Mouse (Mus musculus): ENCODE measurements at regions not wholly inside any gene's neighbourhood (a gene's known extent, or its start where the extent isn't known, plus 50 kb on each side); places are given as distances from the start of the nearest gene placed in this dataset.

DNA sequence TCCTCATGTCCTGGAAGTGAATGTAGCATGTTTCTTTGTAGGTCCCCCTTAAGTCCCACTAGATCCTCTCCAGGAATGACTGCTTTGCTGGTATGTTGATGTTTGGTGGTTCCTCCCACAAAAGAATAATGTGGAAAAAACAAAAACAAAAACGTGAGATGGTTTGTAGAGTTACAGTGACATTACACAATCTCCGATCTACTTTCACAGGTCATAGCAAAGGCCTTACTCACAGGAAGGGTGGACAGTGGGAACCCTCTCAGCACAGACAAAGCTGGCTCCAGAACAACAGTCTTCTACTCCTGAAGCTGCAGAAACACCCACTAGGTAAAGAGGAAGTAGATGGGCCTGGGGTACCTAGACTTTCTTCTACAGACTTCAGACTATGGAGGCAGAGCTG is 122.2 kb downstream of the Cog6 start:
- H3K9me3 ChIP-seq, result no peaks in the 10 kb centered on the region
- H3K9ac ChIP-seq, result no peak overlapping the region
- no peaks in the 10 kb centered on the region for H3K27me3 ChIP-seq
- no peaks in the 10 kb centered on the region for H3K4me1 ChIP-seq (replicated peaks)
- H3K4me3 ChIP-seq, result no peak overlapping the region
- WGBS, result 92% methylated on average over 2 of the region's 2 CpGs
- no peaks in the 10 kb centered on the region for H3K36me3 ChIP-seq
- ATAC-seq (ENCODE audit: low FRiP score), result no peak
- H3K4me2 ChIP-seq, result no peak overlapping the region
- no peak overlapping the region for H3K27ac ChIP-seq

DNA sequence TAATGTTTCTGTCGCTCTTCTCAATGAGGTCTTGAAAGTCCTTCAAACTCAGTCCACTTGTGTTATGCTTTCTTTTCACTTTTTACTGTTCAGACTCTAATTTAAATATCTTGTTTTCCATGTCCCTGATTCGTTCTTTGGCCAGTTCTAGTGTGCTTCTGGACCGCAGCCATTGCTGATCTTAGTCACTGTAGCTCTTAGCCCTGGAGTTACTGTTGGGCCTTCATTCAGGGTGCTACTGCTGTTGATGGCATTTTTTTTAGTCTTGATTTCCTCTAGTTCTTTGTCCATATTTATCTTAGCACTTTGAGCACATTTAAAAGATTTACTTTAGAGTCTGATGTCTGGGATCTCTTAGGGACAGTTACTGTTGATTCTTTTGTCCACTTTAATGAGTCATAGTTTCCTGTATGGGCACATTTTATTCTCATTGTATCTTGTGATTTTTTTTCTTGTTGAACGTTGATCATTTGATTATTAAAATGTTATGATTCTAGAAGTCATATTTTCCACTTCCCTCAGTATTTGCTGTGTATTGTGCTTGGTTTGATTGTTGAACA is 127.8 kb downstream of the Cog6 start:
- no peaks in the 10 kb centered on the region for H3K4me1 ChIP-seq (replicated peaks)
- WGBS, result 84% methylated on average over 4 of the region's 4 CpGs
- no peak overlapping the region for H3K4me2 ChIP-seq
- H3K4me3 ChIP-seq, result no peak overlapping the region
- no peaks in the 10 kb centered on the region for H3K9me3 ChIP-seq
- H3K9ac ChIP-seq, result no peak overlapping the region
- no peaks in the 10 kb centered on the region for H3K27me3 ChIP-seq
- H3K36me3 ChIP-seq, result no peaks in the 10 kb centered on the region
- no peak overlapping the region for H3K27ac ChIP-seq
- no peak for ATAC-seq (ENCODE audit: low FRiP score)

DNA sequence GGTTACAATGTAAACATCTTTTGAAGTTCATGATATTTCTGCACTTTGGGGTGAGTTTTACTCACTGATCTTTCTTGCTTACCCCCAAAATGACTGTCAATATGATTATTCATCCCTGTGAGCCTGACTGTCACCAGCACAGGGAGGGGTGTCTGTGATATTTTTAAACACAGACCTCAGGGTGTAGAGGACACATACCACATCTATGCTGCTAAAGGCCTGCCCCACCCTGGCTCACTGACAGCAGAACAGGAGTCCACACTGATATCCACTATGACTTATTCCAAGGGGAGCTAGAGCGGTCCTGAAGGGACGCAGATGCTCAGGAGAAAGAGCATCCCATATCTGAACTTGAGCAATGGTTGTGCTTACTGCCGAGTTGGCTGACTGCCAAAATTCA is 135.1 kb downstream of the Cog6 start:
- H3K4me1 ChIP-seq (replicated peaks), result no peaks in the 10 kb centered on the region
- 90% methylated on average over 3 of the region's 3 CpGs for WGBS

DNA sequence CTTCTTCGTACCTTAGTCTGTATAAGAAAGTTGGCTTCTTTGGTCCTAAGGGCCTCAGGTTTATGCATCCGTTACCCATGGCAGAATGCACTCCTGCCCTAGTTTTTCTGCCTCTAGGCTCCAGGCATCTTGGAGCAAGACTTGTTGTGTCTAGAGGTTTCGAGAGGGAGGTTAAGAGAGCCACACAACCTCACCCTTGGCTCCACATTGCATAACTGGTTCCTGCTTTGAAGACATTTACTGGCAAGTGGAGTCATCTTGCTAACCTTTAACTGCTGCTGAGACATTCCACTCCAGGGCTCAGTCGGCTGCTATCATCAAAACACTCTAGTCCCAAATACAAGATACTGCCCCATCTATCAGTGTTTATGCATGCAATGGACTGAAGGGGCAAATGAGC is 135.9 kb downstream of the Cog6 start:
- no peak for ATAC-seq (ENCODE audit: low FRiP score)

More for the DNA sequence above, 135.1 kb downstream of the Cog6 start:
- ATAC-seq (ENCODE audit: low FRiP score), result no peak
- no peaks in the 10 kb centered on the region for H3K9me3 ChIP-seq
- no peaks in the 10 kb centered on the region for H3K27me3 ChIP-seq
- no peak overlapping the region for H3K9ac ChIP-seq
- no peak overlapping the region for H3K4me2 ChIP-seq
- no peak overlapping the region for H3K4me3 ChIP-seq
- H3K36me3 ChIP-seq, result no peaks in the 10 kb centered on the region
- no peak overlapping the region for H3K27ac ChIP-seq

DNA sequence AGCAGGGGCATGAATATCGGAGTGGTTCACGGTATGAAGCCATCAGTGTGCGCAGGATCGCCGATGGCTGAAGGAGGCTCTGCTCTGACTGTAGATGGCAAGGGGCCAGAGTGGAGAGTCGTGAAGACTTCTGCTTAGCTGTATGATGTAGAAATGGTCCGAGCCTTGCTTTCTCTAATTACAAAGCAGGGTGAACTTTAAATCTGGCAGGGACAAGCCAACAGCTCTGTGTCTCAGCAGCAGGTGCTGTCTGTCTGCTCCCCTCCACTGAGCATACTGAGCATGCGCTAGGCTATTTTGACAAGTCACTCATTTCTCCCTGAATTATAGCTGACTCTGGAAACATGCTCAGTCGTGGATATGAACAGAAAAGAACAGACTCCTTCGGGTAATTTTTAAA is 137.3 kb downstream of the Cog6 start:
- Histone ChIP-seq H3K27me3 (no peaks in the 10 kb centered on the region), H3K9ac (no peak overlapping the region), H3K4me2 (no peak overlapping the region), H3K27ac (no peak overlapping the region), H3K36me3 (no peaks in the 10 kb centered on the region), H3K4me1 (replicated peaks) (no peaks in the 10 kb centered on the region), H3K4me3 (no peak overlapping the region), H3K9me3 (no peaks in the 10 kb centered on the region)
- WGBS, result 76% methylated on average over 10 of the region's 10 CpGs
- ATAC-seq (ENCODE audit: low FRiP score), result no peak

More for the DNA sequence above, 135.9 kb downstream of the Cog6 start:
- H3K27me3 ChIP-seq, result no peaks in the 10 kb centered on the region
- no peaks in the 10 kb centered on the region for H3K9me3 ChIP-seq
- no peak overlapping the region for H3K4me3 ChIP-seq
- H3K9ac ChIP-seq, result no peak overlapping the region
- H3K36me3 ChIP-seq, result no peaks in the 10 kb centered on the region
- H3K4me2 ChIP-seq, result no peak overlapping the region
- no peaks in the 10 kb centered on the region for H3K4me1 ChIP-seq (replicated peaks)
- no peak overlapping the region for H3K27ac ChIP-seq
- WGBS, result 88% methylated on average over 4 of the region's 4 CpGs

DNA sequence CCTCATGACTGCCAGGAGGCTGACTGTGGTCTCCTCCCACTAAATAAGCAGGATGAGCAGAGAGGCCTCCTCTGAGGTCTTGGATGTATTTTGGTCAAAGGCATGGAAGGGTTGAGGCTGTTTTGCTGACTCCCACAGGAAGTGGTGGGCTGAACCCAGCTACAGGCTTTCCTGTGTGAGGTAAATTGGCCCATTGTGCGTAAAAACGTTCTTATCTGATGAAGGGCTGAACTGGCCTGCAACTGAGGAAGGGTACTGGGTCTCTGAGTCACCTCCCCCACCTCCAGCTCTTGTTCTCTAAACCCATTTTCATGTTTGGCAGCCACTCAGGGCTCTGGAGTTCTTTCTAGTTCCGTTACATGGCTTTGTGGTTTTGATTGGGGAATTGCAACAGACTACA is 138.7 kb downstream of the Cog6 start:
- Histone ChIP-seq H3K4me1 (replicated peaks) (no peaks in the 10 kb centered on the region), H3K9ac (no peak overlapping the region), H3K27ac (no peak overlapping the region), H3K36me3 (no peaks in the 10 kb centered on the region), H3K9me3 (no peaks in the 10 kb centered on the region), H3K4me2 (no peak overlapping the region), H3K27me3 (no peaks in the 10 kb centered on the region), H3K4me3 (no peak overlapping the region)
- WGBS, result 80% methylated on average over 3 of the region's 3 CpGs
- ATAC-seq (ENCODE audit: low FRiP score), result no peak

DNA sequence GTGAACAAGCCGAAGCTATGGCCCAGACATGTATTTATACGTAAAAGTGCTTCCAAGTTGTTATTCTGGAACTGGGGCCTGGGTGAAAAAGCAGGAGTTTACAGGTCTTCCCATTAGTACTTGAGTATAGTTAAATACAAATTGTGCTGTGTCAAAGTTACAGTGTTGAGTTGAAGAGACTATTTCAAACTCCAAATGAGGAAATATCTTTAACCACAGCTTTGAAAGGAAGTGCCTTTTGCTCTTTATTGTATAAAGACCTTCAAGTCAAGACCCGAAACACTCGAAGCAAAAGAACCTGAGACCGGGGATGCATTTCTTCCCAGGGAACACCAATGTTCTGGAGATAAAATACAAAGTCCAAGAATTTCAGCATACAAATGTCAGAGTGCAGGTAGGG is 144.8 kb downstream of the Cog6 start:
- Histone ChIP-seq H3K27me3 (no peaks in the 10 kb centered on the region), H3K27ac (no peak overlapping the region), H3K4me2 (no peak overlapping the region), H3K4me1 (replicated peaks) (no peaks in the 10 kb centered on the region), H3K4me3 (no peak overlapping the region), H3K9ac (no peak overlapping the region), H3K9me3 (no peaks in the 10 kb centered on the region), H3K36me3 (no peaks in the 10 kb centered on the region)
- WGBS, result 92% methylated on average over 5 of the region's 5 CpGs
- ATAC-seq (ENCODE audit: low FRiP score), result no peak

DNA sequence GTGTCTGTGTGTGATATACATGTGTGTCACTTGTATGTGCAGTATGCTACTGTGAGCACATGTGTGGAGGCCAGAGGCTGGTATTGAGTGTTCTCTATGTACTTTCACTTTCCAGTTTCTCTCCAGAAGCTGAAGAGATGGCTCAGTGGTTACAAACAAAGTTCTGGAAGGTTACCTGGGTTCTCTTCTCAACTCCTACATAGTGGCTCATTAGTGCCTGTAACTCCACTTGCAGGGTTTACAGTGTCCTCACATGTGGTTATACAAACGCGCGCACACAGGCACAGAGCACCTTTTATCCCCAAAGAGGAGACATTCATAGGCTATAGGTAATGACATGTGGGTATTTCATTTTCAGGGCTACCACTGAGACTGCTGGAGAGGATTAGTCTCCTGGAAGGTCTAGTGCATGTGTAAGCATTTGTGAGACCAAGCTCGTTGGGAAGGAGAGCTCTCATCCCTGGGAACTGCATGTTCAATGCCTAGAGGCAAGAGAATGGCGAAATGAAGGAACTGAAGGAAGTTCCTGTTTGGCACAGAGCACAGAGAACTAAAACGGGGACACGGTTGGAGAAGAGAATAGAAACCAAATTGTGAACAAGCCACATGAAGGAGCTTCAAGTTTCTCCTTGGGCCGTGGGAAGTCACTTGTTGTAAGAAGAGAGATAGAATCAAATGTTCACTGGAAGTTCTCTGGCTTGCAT is 153.7 kb downstream of the Cog6 start:
- Histone ChIP-seq H3K9ac (no peak overlapping the region), H3K27ac (no peak overlapping the region), H3K9me3 (no peaks in the 10 kb centered on the region), H3K36me3 (no peaks in the 10 kb centered on the region), H3K4me3 (no peak overlapping the region), H3K4me1 (replicated peaks) (no peaks in the 10 kb centered on the region), H3K27me3 (no peaks in the 10 kb centered on the region), H3K4me2 (no peak overlapping the region)
- no peak for ATAC-seq (ENCODE audit: low FRiP score)
- WGBS, result 88% methylated on average over 8 of the region's 8 CpGs

DNA sequence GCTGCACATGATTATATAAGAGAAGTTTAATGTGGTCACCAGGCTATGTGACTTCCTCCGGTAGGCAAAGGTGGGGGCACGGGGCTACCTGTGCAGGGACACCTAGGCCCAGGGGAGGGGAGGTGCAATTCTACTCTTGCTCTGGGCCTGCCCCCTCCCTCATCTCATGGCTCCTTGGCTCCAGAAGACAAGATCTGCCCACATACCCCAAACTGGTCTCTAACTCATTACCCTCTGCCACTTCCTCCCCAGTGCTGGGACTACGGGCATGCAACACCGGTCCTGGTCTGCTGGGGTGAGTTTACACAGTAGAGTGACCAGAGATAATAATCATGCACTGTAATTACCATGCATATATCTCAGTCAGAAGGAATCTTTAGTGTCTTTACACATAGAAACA is 155.0 kb downstream of the Cog6 start:
- Histone ChIP-seq H3K9ac (no peak overlapping the region), H3K4me2 (no peak overlapping the region), H3K27ac (no peak overlapping the region), H3K9me3 (no peaks in the 10 kb centered on the region), H3K27me3 (no peaks in the 10 kb centered on the region), H3K4me1 (replicated peaks) (no peaks in the 10 kb centered on the region), H3K4me3 (no peak overlapping the region), H3K36me3 (no peaks in the 10 kb centered on the region)
- ATAC-seq (ENCODE audit: low FRiP score), result no peak
- 83% methylated on average over 4 of the region's 4 CpGs for WGBS

DNA sequence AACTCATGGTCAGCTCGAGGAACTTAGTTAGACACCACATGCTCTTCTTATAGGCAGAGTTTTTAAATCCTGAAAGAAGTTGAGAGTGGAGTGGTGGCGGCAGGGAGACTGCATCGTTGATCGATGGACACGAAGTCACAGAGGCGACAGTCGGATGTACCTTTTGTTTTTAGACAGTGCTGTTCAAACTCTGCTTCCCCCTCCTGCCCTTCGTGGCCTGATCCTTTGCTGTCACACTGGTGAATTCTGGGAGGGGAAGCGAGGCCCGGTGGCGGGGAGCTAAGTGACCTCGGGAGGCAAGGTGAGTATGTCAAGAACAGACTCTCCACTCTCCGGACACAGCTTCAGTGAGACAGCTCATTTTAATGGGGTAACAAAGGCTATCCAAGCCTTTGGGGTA is 155.5 kb downstream of the Cog6 start:
- Histone ChIP-seq H3K27ac (no peak overlapping the region), H3K4me3 (no peak overlapping the region), H3K36me3 (no peaks in the 10 kb centered on the region), H3K4me1 (replicated peaks) (no peaks in the 10 kb centered on the region), H3K9me3 (no peaks in the 10 kb centered on the region), H3K9ac (no peak overlapping the region), H3K27me3 (no peaks in the 10 kb centered on the region), H3K4me2 (no peak overlapping the region)
- WGBS, result 85% methylated on average over 13 of the region's 13 CpGs
- ATAC-seq (ENCODE audit: low FRiP score), result no peak

DNA sequence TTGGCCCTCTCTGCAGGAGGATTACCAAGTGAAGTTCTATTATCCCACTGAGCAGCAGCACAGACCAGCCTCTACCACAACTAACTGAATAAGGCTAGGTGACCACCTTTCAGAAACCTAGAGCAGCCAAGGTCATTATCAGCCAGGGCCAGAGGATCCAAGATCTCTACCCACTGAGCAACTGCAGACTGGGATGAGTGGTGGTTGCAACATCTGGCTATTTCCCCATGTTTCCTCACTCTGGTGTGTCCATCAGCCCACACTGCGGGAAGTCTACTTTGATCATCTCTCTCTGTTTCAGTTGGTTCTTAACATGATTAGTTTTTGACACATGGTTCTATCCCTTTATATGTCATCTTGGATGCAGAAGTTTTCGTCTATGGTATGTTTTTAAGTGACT is 157.2 kb downstream of the Cog6 start:
- WGBS, result 85% methylated on average over 2 of the region's 2 CpGs
- no peak overlapping the region for H3K27ac ChIP-seq
- no peaks in the 10 kb centered on the region for H3K36me3 ChIP-seq

DNA sequence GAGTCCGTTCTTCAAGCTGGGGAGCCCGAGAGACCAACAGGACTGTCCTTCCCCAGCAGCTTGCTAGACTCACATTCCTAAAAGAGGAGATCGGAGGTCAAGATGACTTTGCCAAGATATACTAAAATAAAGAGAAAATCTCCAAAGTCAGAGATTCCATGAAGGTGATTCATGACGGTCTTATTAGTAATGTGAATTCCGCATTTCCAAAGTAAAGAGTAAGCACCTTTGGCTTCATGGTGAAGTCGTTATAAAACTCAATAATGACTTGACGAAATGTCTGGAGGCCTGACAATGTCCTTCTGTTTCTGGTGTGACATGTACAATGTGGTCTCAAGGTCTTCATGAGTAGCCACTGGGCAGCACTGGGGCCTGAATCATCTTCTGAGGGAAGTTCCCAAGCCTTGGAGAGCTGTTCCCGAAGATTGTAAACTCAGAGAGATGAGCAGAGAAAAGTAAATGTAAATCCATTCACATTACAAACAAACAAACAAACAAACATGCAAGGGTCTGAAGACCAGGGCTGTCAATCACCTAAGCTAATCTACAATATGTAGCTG is 157.7 kb downstream of the Cog6 start:
- no peaks in the 10 kb centered on the region for H3K4me1 ChIP-seq (replicated peaks)
- ATAC-seq (ENCODE audit: low FRiP score), result no peak
- 96% methylated on average over 8 of the region's 8 CpGs for WGBS

More for the DNA sequence above, 157.2 kb downstream of the Cog6 start:
- Histone ChIP-seq H3K4me1 (replicated peaks) (no peaks in the 10 kb centered on the region), H3K27me3 (no peaks in the 10 kb centered on the region), H3K9ac (no peak overlapping the region), H3K9me3 (no peaks in the 10 kb centered on the region), H3K4me2 (no peak overlapping the region), H3K4me3 (no peak overlapping the region)
- ATAC-seq (ENCODE audit: low FRiP score), result no peak

DNA sequence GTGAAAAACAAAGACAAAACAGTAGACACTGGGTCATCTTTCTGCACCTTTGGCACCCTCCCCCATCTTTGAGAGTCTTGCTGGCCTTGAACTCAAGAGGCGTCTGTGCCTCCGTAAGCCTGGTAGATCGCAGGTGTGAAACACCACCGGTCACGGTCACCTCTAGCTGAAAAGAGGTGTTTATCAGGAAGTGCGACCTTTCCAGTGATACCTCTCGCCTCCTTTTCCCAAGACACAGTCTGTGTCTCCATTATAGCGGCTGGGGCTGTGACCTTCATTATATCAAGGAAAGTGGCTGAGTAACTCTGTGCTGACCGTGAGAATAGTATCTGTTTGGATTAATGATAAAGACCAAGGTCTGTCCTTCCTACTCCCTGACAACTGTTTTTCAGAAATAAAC is 158.8 kb downstream of the Cog6 start:
- no peak overlapping the region for H3K4me2 ChIP-seq
- ATAC-seq (ENCODE audit: low FRiP score), result no peak
- no peaks in the 10 kb centered on the region for H3K9me3 ChIP-seq
- WGBS, result 92% methylated on average over 9 of the region's 9 CpGs
- no peaks in the 10 kb centered on the region for H3K27me3 ChIP-seq
- H3K4me3 ChIP-seq, result no peak overlapping the region
- H3K36me3 ChIP-seq, result no peaks in the 10 kb centered on the region
- H3K9ac ChIP-seq, result no peak overlapping the region
- no peaks in the 10 kb centered on the region for H3K4me1 ChIP-seq (replicated peaks)
- no peak overlapping the region for H3K27ac ChIP-seq

More for the DNA sequence above, 157.7 kb downstream of the Cog6 start:
- Histone ChIP-seq H3K9ac (no peak overlapping the region), H3K4me3 (no peak overlapping the region), H3K27ac (no peak overlapping the region), H3K36me3 (no peaks in the 10 kb centered on the region), H3K27me3 (no peaks in the 10 kb centered on the region), H3K9me3 (no peaks in the 10 kb centered on the region), H3K4me2 (no peak overlapping the region)

All from hindbrain, embryonic 13.5 days (tissue).